Mouse (Mus musculus) heart, postnatal 0 days (tissue): ENCODE data around the gene Acbd6.

Experiments used
- CTCF ChIP-seq: IDR thresholded peaks from 2 replicates; pipeline ENCODE4 v1.5.1; 2016; ENCODE audit warnings: antibody characterized with exemption, control low read depth, low read depth
- EP300 ChIP-seq: IDR thresholded peaks from 2 replicates; pipeline ENCODE4 v1.6.1; 2016; ENCODE audit warnings: antibody characterized with exemption, low read depth

DNA sequence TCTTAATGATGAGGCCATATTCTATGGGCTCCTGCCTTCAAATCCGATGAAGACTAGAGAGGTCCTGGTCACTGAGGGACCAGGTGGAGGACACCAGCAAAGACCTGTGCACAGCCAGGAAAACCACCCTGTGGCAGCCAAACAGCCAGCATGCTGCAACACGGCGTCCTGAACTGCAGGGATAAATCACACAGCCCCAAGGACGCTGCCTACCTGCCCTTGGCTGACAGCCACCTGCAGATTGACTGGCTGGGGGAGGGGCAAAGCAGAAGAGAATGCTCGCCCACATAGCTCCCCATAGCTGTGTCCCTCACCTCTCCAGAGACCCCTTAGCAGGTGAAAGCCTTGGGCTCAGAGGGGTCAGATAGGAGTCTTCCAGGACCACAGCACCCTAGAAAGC is 162.1 kb downstream of the Acbd6 start:
- TF ChIP-seq CTCF (no peak), EP300 (no peak)
